Mouse (Mus musculus): ENCODE data around the gene D5Ertd579e.

DNA sequence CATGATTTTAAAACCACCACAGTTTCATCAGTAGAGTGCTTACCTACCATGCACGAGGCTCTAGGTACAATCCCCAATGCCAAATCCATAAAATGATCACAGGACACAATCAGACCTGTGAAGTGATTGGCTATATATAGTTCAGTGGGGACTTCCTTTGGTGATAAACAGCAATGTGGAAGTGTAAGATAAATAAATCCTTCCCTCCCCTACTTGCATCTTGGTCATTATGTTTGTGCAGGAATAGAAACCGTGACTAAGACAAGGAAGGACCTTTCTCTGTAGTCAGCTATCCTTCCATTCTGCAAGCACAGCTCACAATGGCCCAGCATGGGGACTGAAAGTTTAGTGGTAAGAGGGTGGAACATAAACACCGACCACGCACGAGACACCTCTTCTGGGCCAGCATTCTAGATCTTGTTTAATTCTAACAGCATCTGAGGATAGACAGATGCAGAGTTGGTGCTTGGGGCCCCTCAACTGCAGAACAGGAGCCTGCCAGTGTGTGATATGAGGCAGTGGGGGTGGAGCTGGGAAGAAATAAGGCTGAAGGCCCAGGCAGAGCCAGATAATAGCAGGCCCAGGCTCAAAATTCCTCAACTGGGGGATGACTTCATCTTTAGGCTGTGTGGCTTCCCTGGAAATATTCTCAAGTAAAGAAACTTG lies 25.0 kb upstream of the D5Ertd579e start:
- TF ChIP-seq GATA1 (IDR thresholded peaks at IDR 0.05; ENCODE audit: borderline replicate concordance, low read length) (no peak), FLI1 (IDR thresholded peaks at IDR 0.05; ENCODE audit: low read length) (no peak)

Measured in megakaryocyte, embryonic 14.5 days (primary cell).